Mouse (Mus musculus): ENCODE data around the gene Taf5l. TPM values are rescaled to one million over a fixed set of nuclear protein-coding genes. Genes with fewer than 3 reads are reported as not detected.

The Taf5l gene
- polyA plus RNA-seq, 1 experiment from 2014 or later, result 32.1 TPM

DNA sequence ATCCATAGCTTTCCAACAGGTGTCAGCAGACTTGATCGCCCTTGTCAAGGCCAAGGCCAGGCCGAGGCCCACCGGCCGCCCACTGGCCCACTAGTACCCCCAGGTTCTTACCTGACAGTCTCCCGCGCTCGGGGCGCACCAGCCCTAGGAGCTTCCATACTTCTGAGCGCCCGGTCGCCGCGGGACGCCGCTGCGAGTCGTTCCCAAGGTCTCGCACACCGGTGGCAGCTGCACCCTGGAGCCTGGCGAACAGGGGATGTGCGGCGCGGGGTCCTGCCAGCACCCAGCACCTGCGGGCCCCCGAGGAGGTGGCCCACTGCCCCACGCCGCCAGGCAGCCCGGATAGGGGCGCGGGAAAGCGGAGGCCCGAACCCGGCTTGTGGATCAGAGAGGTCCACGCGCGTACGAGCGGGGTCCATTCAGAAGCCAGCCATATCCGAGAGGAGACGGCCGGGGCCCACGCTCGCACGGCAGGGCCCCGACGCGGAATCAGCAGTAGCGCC is 38.9 kb downstream of the Taf5l start:
- DNase-seq (ENCODE audit: low spot score) (no peak), ATAC-seq (ENCODE audit: low FRiP score) (peak; percentile 43)
- peak overlapping the region; percentile 71 for H3K4me3 ChIP-seq (ENCODE audit: low read depth, low read length)
- H3K9ac ChIP-seq (ENCODE audit: low read depth, low read length), result peak overlapping the region; percentile 74
- peak overlapping the region; percentile 71 for H3K27ac ChIP-seq (ENCODE audit: low read depth, low read length)
- WGBS, result 1% methylated on average over 38 of the region's 48 CpGs
- H3K9me3 ChIP-seq (ENCODE audit: control insufficient read depth, low read length), result no peaks in the 10 kb centered on the region
- H3K27me3 ChIP-seq (ENCODE audit: control insufficient read depth, insufficient read depth, low read length), result no peaks in the 10 kb centered on the region
- peaks cover 2% of the 10 kb centered on the region; the same call in 1 of the 2 replicates for H3K4me1 ChIP-seq (replicated peaks; ENCODE audit: control insufficient read depth, insufficient read depth, low read length)
- H3K36me3 ChIP-seq (ENCODE audit: control insufficient read depth, insufficient read depth, low read length), result no peaks in the 10 kb centered on the region
- peak overlapping the region; percentile 97 for H3K4me2 ChIP-seq (replicated peaks; ENCODE audit: low read depth, low read length)

DNA sequence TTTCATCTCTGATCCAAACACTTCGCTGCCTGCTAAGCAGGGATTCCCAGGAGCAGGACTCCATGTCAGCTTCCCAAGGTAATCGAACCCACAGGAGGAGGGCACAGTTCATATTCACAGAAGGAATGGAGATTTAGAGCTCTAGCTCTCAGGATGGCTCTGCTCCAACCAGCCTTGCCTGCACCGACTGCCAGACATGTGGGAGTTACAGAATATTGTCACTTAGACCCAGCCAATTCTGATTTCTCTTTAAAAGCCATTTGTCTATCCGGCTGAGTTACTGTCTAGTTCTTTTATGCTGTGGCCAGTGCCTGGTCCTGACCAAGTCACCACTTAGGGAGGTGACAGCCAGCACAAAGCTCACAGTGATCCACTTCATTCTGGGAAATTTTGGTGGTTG is 39.5 kb downstream of the Taf5l start:
- no peak overlapping the region for H3K27ac ChIP-seq (ENCODE audit: low read depth, low read length)

DNA sequence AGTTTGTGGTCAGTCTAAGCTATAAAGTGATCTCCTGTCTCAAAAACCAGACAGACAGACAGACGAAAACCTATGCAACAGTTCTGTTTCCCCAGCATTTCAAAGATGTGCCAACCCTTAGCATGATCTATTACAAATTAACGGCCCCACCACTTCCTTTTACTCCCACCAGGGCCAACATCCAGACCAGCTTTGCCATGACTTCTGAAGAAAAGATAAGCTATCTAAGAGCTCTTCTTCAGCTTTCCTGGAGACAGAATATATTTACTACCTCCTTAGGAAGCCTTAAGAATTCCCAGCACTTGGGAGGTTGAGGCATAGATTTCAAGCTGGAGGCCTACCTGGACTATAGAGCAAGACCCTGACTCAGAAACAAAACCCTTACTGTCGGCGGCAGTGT is 41.0 kb downstream of the Taf5l start:
- Histone ChIP-seq H3K4me2 (replicated peaks; ENCODE audit: low read depth, low read length) (no peak overlapping the region), H3K27ac (ENCODE audit: low read depth, low read length) (no peak overlapping the region), H3K9me3 (ENCODE audit: control insufficient read depth, low read length) (no peaks in the 10 kb centered on the region), H3K27me3 (ENCODE audit: control insufficient read depth, insufficient read depth, low read length) (no peaks in the 10 kb centered on the region), H3K4me1 (replicated peaks; ENCODE audit: control insufficient read depth, insufficient read depth, low read length) (peaks cover 2% of the 10 kb centered on the region; the same call in 1 of the 2 replicates), H3K9ac (ENCODE audit: low read depth, low read length) (no peak overlapping the region), H3K36me3 (ENCODE audit: control insufficient read depth, insufficient read depth, low read length) (no peaks in the 10 kb centered on the region), H3K4me3 (ENCODE audit: low read depth, low read length) (no peak overlapping the region)
- no peak for DNase-seq (ENCODE audit: low spot score)
- WGBS, result 71% methylated on average over 4 of the region's 4 CpGs
- ATAC-seq (ENCODE audit: low FRiP score), result no peak

More for the DNA sequence above, 39.5 kb downstream of the Taf5l start:
- H3K4me1 ChIP-seq (replicated peaks; ENCODE audit: control insufficient read depth, insufficient read depth, low read length), result peaks cover 2% of the 10 kb centered on the region; the same call in 1 of the 2 replicates
- H3K9ac ChIP-seq (ENCODE audit: low read depth, low read length), result no peak overlapping the region
- DNase-seq (ENCODE audit: low spot score) (no peak), ATAC-seq (ENCODE audit: low FRiP score) (no peak)
- H3K4me3 ChIP-seq (ENCODE audit: low read depth, low read length), result peak overlapping the region; percentile 14; the same call in 1 of the 2 replicates
- H3K9me3 ChIP-seq (ENCODE audit: control insufficient read depth, low read length), result no peaks in the 10 kb centered on the region
- H3K4me2 ChIP-seq (replicated peaks; ENCODE audit: low read depth, low read length), result no peak overlapping the region
- H3K36me3 ChIP-seq (ENCODE audit: control insufficient read depth, insufficient read depth, low read length), result no peaks in the 10 kb centered on the region
- WGBS, result 60% methylated on average over 4 of the region's 4 CpGs
- H3K27me3 ChIP-seq (ENCODE audit: control insufficient read depth, insufficient read depth, low read length), result no peaks in the 10 kb centered on the region

DNA sequence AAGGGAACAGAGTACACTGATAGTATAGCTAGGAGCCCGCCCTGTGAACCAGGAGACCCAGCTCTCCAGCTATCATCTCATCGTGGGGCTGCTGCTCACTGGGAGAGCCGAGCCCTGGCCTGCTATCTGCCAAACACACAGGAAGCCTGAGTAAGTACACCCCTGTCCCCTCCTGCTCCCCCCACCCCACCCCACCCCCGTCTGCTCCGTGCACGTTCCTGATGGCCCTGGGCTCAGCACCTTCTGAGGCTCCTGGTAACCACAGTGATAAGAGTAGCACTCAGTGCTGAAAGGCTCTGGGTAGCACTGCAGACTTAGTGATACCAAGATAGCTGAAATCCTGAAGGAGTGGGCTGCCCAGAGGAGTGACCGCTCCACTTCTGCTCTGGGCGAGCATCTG is 42.3 kb downstream of the Taf5l start:
- no peak for ATAC-seq (ENCODE audit: low FRiP score)
- peaks cover 2% of the 10 kb centered on the region; the same call in 1 of the 2 replicates for H3K4me1 ChIP-seq (replicated peaks; ENCODE audit: control insufficient read depth, insufficient read depth, low read length)
- no peaks in the 10 kb centered on the region for H3K9me3 ChIP-seq (ENCODE audit: control insufficient read depth, low read length)
- no peak overlapping the region for H3K4me3 ChIP-seq (ENCODE audit: low read depth, low read length)
- H3K36me3 ChIP-seq (ENCODE audit: control insufficient read depth, insufficient read depth, low read length), result no peaks in the 10 kb centered on the region
- 81% methylated on average over 8 of the region's 8 CpGs for WGBS
- H3K27ac ChIP-seq (ENCODE audit: low read depth, low read length), result no peak overlapping the region
- no peak for DNase-seq (ENCODE audit: low spot score)
- H3K9ac ChIP-seq (ENCODE audit: low read depth, low read length), result no peak overlapping the region
- no peak overlapping the region for H3K4me2 ChIP-seq (replicated peaks; ENCODE audit: low read depth, low read length)
- H3K27me3 ChIP-seq (ENCODE audit: control insufficient read depth, insufficient read depth, low read length), result no peaks in the 10 kb centered on the region

GRCm38 (mm10) chr8:123978166-123978838 is 42.9 kb downstream of the Taf5l start:
- Histone ChIP-seq H3K9me3 (ENCODE audit: control insufficient read depth, low read length) (no peaks in the 10 kb centered on the region), H3K27ac (ENCODE audit: low read depth, low read length) (no peak overlapping the region), H3K4me2 (replicated peaks; ENCODE audit: low read depth, low read length) (no peak overlapping the region), H3K36me3 (ENCODE audit: control insufficient read depth, insufficient read depth, low read length) (no peaks in the 10 kb centered on the region), H3K27me3 (ENCODE audit: control insufficient read depth, insufficient read depth, low read length) (no peaks in the 10 kb centered on the region), H3K4me1 (replicated peaks; ENCODE audit: control insufficient read depth, insufficient read depth, low read length) (peaks cover 2% of the 10 kb centered on the region; the same call in 1 of the 2 replicates), H3K4me3 (ENCODE audit: low read depth, low read length) (no peak overlapping the region), H3K9ac (ENCODE audit: low read depth, low read length) (no peak overlapping the region)
- DNase-seq (ENCODE audit: low spot score), result no peak
- ATAC-seq (ENCODE audit: low FRiP score), result no peak
- WGBS, result 76% methylated on average over 14 of the region's 14 CpGs

- Histone ChIP-seq H3K27ac (ENCODE audit: low read depth, low read length) (no peak overlapping the region), H3K36me3 (ENCODE audit: control insufficient read depth, insufficient read depth, low read length) (no peaks in the 10 kb centered on the region), H3K4me2 (replicated peaks; ENCODE audit: low read depth, low read length) (no peak overlapping the region), H3K4me3 (ENCODE audit: low read depth, low read length) (no peak overlapping the region), H3K9ac (ENCODE audit: low read depth, low read length) (no peak overlapping the region), H3K27me3 (ENCODE audit: control insufficient read depth, insufficient read depth, low read length) (no peaks in the 10 kb centered on the region), H3K4me1 (replicated peaks; ENCODE audit: control insufficient read depth, insufficient read depth, low read length) (peaks cover 2% of the 10 kb centered on the region; the same call in 1 of the 2 replicates), H3K9me3 (ENCODE audit: control insufficient read depth, low read length) (no peaks in the 10 kb centered on the region)
- 87% methylated on average over 4 of the region's 4 CpGs for WGBS
- DNase-seq (ENCODE audit: low spot score) (no peak), ATAC-seq (ENCODE audit: low FRiP score) (no peak)
Measured at GRCm38 (mm10) chr8:123977499-123977898, 43.7 kb downstream of the Taf5l start.

GRCm38 (mm10) chr8:123973495-123973894 is 47.7 kb downstream of the Taf5l start:
- H3K4me1 ChIP-seq (replicated peaks; ENCODE audit: control insufficient read depth, insufficient read depth, low read length), result no peaks in the 10 kb centered on the region
- no peak overlapping the region for H3K4me3 ChIP-seq (ENCODE audit: low read depth, low read length)
- DNase-seq (ENCODE audit: low spot score) (no peak), ATAC-seq (ENCODE audit: low FRiP score) (no peak)
- 89% methylated on average over 1 of the region's 1 CpGs for WGBS
- no peak overlapping the region for H3K9ac ChIP-seq (ENCODE audit: low read depth, low read length)
- no peak overlapping the region for H3K4me2 ChIP-seq (replicated peaks; ENCODE audit: low read depth, low read length)
- H3K9me3 ChIP-seq (ENCODE audit: control insufficient read depth, low read length), result no peaks in the 10 kb centered on the region
- no peaks in the 10 kb centered on the region for H3K27me3 ChIP-seq (ENCODE audit: control insufficient read depth, insufficient read depth, low read length)
- H3K36me3 ChIP-seq (ENCODE audit: control insufficient read depth, insufficient read depth, low read length), result no peaks in the 10 kb centered on the region
- H3K27ac ChIP-seq (ENCODE audit: low read depth, low read length), result no peak overlapping the region

GRCm38 (mm10) chr8:123966896-123967295 is 54.3 kb downstream of the Taf5l start:
- no peaks in the 10 kb centered on the region for H3K36me3 ChIP-seq (ENCODE audit: control insufficient read depth, insufficient read depth, low read length)
- H3K9ac ChIP-seq (ENCODE audit: low read depth, low read length), result no peak overlapping the region
- H3K4me3 ChIP-seq (ENCODE audit: low read depth, low read length), result no peak overlapping the region
- 63% methylated on average over 2 of the region's 2 CpGs for WGBS
- ATAC-seq (ENCODE audit: low FRiP score) (no peak), DNase-seq (ENCODE audit: low spot score) (peak; percentile 27)
- H3K9me3 ChIP-seq (ENCODE audit: control insufficient read depth, low read length), result no peaks in the 10 kb centered on the region
- H3K27me3 ChIP-seq (ENCODE audit: control insufficient read depth, insufficient read depth, low read length), result no peaks in the 10 kb centered on the region
- no peak overlapping the region for H3K4me2 ChIP-seq (replicated peaks; ENCODE audit: low read depth, low read length)
- H3K4me1 ChIP-seq (replicated peaks; ENCODE audit: control insufficient read depth, insufficient read depth, low read length), result no peaks in the 10 kb centered on the region
- H3K27ac ChIP-seq (ENCODE audit: low read depth, low read length), result no peak overlapping the region

DNA sequence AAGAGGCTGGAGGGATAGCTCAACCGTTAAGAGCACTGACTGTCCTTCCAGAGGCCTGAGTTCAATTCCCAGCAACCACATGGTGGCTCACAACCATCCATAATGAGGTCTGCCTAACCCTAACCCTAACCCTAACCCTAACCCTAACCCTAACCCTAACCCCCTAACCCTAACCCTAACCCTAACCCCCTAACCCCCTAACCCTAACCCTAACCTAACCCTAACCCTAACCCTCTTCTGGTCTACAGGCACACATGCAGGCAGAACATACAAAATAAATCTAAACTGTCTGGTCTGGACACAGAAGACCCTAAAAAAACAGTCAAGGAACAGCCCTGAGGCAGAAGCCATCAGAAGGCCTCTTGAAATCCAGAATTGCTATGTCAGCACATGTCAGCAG is 59.8 kb downstream of the Taf5l start:
- WGBS, result 91% methylated on average over 1 of the region's 1 CpGs
- no peak overlapping the region for H3K4me3 ChIP-seq (ENCODE audit: low read depth, low read length)

More for the DNA sequence above, 59.8 kb downstream of the Taf5l start:
- Histone ChIP-seq H3K27ac (ENCODE audit: low read depth, low read length) (no peak overlapping the region), H3K4me2 (replicated peaks; ENCODE audit: low read depth, low read length) (no peak overlapping the region), H3K27me3 (ENCODE audit: control insufficient read depth, insufficient read depth, low read length) (no peaks in the 10 kb centered on the region), H3K4me1 (replicated peaks; ENCODE audit: control insufficient read depth, insufficient read depth, low read length) (no peaks in the 10 kb centered on the region; the same call in 1 of the 2 replicates), H3K36me3 (ENCODE audit: control insufficient read depth, insufficient read depth, low read length) (no peaks in the 10 kb centered on the region), H3K9me3 (ENCODE audit: control insufficient read depth, low read length) (no peaks in the 10 kb centered on the region), H3K9ac (ENCODE audit: low read depth, low read length) (no peak overlapping the region)
- DNase-seq (ENCODE audit: low spot score) (no peak), ATAC-seq (ENCODE audit: low FRiP score) (no peak)
